Mouse (Mus musculus): ENCODE measurements around the gene Atp2b1. TPM values are rescaled to one million over a fixed set of nuclear protein-coding genes. Genes with fewer than 3 reads are reported as not detected.
A peak's percentile ranks its signal among the peaks of the same experiment; 100 is the strongest.

Gene Atp2b1
- polyA plus RNA-seq, 1 experiment, result 23.2 TPM

DNA sequence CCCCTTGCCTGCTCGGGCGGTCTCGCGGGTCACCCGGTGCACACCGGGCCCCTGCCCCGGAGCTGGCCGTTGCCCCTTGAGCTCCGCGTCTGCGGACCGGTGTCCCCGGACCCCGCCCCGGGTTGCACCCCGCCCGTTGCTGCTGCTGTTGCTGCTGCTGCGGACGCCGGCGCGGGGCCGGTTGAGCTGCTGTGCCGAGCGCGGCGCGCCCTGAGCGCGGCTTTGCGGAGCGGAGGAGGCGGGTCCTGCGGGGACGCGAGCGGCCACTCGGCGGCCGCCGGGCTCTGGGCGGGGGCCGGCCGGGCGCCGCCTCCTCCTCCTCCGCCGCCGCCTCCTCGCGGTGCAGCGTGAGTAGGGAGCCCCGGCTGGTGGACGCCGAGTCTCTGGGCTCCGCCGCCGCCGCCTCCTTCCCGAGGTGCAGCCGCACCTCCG, 620 bp downstream of the Atp2b1 start:
- WGBS, result under 1% methylated on average over 61 of the region's 62 CpGs
- TF ChIP-seq POLR2A (IDR thresholded peaks at IDR 0.05; ENCODE audit: borderline replicate concordance, extremely low read depth, low read depth, low read length) (peak; percentile 40), CTCF (IDR thresholded peaks at IDR 0.05; ENCODE audit: insufficient read depth, low read length) (no peak)
- peak overlapping the region; percentile 100 for H3K4me3 ChIP-seq (replicated peaks; ENCODE audit: extremely low read depth, low read depth, low read length)
- no peaks in the 10 kb centered on the region; the same call in none of the 2 replicates for H3K4me1 ChIP-seq (ENCODE audit: control insufficient read depth, insufficient read depth, low read length)
- DNase-seq, result peak; percentile 85

DNA sequence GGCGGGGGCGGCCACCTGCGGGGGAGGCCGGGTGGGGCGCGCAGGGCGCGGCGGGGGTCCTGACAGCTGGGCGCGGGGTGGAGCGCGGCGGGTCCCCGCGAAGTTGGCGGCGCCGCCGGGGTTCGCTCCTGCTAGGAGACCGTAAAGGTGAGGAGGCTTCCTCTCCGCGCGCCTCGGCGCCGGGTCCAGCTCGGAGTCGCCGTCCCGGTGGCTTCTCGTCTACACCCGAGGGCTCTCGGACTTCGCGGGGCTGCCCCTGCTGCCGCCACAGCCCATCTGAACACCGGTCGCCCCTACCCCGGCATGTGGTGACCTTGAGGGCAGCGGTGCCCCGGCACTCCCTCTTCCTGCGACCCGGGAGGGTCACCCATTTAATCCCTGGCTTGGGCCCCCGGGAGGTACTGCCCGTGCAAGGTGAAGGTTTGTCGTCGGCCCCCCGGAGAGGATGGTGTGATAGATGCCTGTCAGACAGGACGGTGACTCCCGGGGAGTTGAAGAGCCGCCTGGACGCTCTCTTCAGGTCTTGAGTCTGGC, 1.3 kb downstream of the Atp2b1 start:
- Histone ChIP-seq H3K4me3 (replicated peaks; ENCODE audit: extremely low read depth, low read depth, low read length) (peak overlapping the region; percentile 100), H3K4me1 (ENCODE audit: control insufficient read depth, insufficient read depth, low read length) (peaks cover under 1% of the 10 kb centered on the region)
- under 1% methylated on average over 46 of the region's 54 CpGs for WGBS
- TF ChIP-seq CTCF (IDR thresholded peaks at IDR 0.05; ENCODE audit: insufficient read depth, low read length) (no peak), POLR2A (IDR thresholded peaks at IDR 0.05; ENCODE audit: borderline replicate concordance, extremely low read depth, low read depth, low read length) (no peak)
- peak; percentile 69 for DNase-seq

DNA sequence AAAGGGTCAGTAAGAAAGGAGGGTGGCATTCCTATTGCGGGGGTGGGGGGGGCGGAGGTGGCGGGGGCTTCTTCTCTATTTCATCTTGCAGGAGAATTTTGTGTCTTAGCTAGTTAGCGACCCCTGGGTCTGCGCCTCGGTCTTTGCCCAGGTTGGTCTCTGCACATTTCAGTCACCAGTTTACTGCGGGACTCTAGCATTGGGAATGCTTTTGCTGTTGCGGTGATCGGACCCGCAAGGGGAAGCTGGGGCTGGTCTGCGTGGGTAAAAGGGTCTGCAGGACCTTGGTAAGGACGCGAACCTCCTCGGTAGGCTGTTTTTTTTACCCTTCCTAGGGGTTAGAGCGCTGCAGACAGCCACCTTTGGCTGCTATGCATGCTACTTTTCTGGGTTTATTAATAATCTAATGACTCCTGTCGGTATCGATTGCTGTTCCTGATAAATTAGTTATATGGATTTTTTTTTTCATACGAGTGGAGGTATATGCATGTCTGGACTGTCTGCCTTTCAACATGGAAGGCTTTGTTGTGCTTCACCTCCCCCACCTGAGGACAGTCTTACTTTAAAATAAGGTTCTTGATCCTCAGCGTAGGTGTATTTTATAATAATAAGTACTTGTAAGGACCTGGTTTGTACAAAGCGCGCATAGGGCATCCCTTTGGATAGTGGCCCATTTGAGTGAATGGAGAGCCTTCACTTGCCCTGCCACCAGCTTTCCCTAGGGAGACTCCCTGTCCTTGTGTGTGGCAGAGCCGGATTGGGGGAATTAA, 2.0 kb downstream of the Atp2b1 start:
- peak overlapping the region; percentile 100 for H3K4me3 ChIP-seq (replicated peaks; ENCODE audit: extremely low read depth, low read depth, low read length)
- no peak for DNase-seq
- WGBS, result 5% methylated on average over 22 of the region's 22 CpGs
- TF ChIP-seq POLR2A (IDR thresholded peaks at IDR 0.05; ENCODE audit: borderline replicate concordance, extremely low read depth, low read depth, low read length) (no peak), CTCF (IDR thresholded peaks at IDR 0.05; ENCODE audit: insufficient read depth, low read length) (no peak)
- peaks cover 5% of the 10 kb centered on the region for H3K4me1 ChIP-seq (ENCODE audit: control insufficient read depth, insufficient read depth, low read length)

DNA sequence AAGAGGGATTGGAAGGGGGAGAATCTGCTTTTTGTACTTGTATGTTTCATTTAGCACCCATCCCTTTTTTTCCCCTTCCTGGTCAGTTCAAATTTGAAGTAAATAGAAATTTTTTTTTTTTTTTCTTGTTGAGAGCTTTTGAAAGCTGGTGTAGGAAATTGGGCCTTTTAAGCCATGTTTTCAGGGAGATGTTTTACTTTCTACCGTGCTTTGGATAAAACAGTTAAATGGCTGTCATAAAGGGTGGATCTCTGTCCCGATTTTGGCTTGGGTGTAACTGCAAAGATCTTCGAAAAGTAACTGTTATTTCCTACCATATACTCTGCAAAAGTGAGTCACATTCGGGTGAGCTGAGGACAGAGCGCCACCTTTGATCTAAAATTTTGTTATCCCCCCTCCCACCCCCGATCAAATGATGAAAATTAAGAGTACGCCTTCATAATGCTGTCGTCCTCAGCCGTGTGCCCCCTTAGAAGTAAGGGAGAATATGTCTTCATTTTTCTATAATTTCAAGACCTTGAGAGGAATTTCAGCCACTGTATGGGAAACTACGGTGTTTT, 2.7 kb downstream of the Atp2b1 start:
- no peak for DNase-seq
- no peak for TF ChIP-seq CTCF (IDR thresholded peaks at IDR 0.05; ENCODE audit: insufficient read depth, low read length)
- TF ChIP-seq POLR2A (IDR thresholded peaks at IDR 0.05; ENCODE audit: borderline replicate concordance, extremely low read depth, low read depth, low read length), result no peak
- 42% methylated on average over 10 of the region's 10 CpGs for WGBS
- Histone ChIP-seq H3K4me1 (ENCODE audit: control insufficient read depth, insufficient read depth, low read length) (peaks cover 6% of the 10 kb centered on the region), H3K4me3 (replicated peaks; ENCODE audit: extremely low read depth, low read depth, low read length) (peak overlapping the region; percentile 100)

DNA sequence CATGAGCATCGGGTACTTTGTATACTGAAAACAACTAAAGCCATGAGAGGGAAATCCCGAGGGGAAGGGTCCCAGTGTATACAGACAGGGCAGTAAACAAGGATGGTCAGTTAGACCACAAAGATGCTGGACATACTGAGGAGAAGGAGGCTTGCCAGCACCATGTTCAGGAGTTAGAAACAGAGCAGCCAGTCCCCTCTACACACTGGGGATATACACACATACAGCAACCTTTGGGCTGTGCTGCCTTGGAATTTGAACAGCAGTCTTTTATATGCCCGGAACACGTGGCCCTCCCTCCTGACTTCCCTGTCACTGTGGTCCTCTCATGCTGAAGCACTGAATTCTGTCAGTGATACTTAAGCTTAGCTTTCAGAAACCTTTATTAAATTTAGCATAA, 10.9 kb downstream of the Atp2b1 start:
- DNase-seq, result no peak
- TF ChIP-seq CTCF (IDR thresholded peaks at IDR 0.05; ENCODE audit: insufficient read depth, low read length), result no peak
- no peak for TF ChIP-seq POLR2A (IDR thresholded peaks at IDR 0.05; ENCODE audit: borderline replicate concordance, extremely low read depth, low read depth, low read length)
- 49% methylated on average over 4 of the region's 4 CpGs for WGBS
- Histone ChIP-seq H3K4me1 (ENCODE audit: control insufficient read depth, insufficient read depth, low read length) (peaks cover 26% of the 10 kb centered on the region), H3K4me3 (replicated peaks; ENCODE audit: extremely low read depth, low read depth, low read length) (no peak overlapping the region)

DNA sequence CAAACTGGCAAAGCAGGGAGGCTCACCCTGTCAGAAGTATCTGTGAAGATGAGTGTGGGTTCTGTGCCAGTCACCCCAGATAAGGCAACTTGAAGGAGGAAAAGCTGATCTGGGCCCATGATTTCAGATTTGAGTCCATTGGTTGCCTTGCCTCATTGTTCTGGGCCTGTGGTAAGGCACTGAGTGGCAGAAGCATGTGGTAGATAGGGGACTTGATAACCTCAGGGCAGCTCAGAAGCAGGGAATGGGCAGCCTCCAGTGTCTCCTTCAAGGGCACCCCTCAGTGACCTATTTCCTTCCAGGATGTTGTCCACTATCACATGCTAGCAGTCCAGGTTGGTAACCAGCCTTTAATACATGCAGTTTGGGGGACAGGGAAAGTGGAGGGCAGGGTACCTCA, 12.8 kb downstream of the Atp2b1 start:
- peaks cover 19% of the 10 kb centered on the region for H3K4me1 ChIP-seq (ENCODE audit: control insufficient read depth, insufficient read depth, low read length)
- H3K4me3 ChIP-seq (replicated peaks; ENCODE audit: extremely low read depth, low read depth, low read length), result no peak overlapping the region
- DNase-seq, result no peak
- no peak for TF ChIP-seq CTCF (IDR thresholded peaks at IDR 0.05; ENCODE audit: insufficient read depth, low read length)
- no peak for TF ChIP-seq POLR2A (IDR thresholded peaks at IDR 0.05; ENCODE audit: borderline replicate concordance, extremely low read depth, low read depth, low read length)

DNA sequence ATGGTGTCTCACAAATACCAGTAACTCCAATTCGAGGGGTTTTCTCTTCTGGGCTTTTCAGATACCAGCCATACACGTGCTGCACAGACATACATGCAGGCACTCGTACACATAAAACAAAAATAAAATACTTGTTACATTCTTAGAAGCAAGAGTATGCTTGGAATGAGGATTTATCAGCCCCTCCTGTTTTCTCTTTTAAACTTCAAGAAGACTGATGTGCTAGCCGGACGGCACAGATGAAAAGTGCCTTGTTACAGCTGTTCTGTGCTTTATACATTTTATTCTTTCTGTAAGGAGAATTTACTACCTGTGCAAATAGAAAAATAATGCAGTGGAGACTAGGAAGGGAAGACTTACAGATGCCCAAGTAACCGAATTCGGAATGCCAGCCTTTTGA, 15.2 kb downstream of the Atp2b1 start:
- Histone ChIP-seq H3K4me3 (replicated peaks; ENCODE audit: extremely low read depth, low read depth, low read length) (no peak overlapping the region), H3K4me1 (ENCODE audit: control insufficient read depth, insufficient read depth, low read length) (peaks cover 15% of the 10 kb centered on the region)
- DNase-seq, result no peak
- 39% methylated on average over 7 of the region's 7 CpGs for WGBS
- TF ChIP-seq POLR2A (IDR thresholded peaks at IDR 0.05; ENCODE audit: borderline replicate concordance, extremely low read depth, low read depth, low read length) (no peak), CTCF (IDR thresholded peaks at IDR 0.05; ENCODE audit: insufficient read depth, low read length) (no peak)

DNA sequence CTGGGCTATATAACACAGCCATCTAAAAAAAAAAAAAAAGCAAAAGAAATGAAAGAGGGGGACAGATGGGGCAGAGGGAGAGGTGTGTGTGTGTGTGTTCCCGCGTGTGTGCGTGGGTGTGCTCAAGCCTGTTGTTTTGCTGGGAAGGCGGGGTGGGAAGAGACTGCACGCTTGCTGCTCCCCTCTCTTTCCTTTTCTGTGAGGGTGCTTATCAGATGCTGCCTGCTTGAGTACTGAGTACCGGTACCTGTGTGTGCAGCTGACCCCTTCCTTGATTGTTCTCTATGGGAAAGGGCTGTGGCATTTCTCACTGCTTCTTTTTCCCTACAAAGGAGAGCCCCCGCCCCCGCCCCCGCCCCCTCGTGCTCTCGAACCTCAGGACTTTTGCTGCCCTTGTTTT, 15.9 kb downstream of the Atp2b1 start:
- peaks cover 15% of the 10 kb centered on the region for H3K4me1 ChIP-seq (ENCODE audit: control insufficient read depth, insufficient read depth, low read length)
- TF ChIP-seq POLR2A (IDR thresholded peaks at IDR 0.05; ENCODE audit: borderline replicate concordance, extremely low read depth, low read depth, low read length) (no peak), CTCF (IDR thresholded peaks at IDR 0.05; ENCODE audit: insufficient read depth, low read length) (no peak)
- peak overlapping the region; percentile 33 for H3K4me3 ChIP-seq (replicated peaks; ENCODE audit: extremely low read depth, low read depth, low read length)
- WGBS, result 34% methylated on average over 11 of the region's 11 CpGs
- no peak for DNase-seq

DNA sequence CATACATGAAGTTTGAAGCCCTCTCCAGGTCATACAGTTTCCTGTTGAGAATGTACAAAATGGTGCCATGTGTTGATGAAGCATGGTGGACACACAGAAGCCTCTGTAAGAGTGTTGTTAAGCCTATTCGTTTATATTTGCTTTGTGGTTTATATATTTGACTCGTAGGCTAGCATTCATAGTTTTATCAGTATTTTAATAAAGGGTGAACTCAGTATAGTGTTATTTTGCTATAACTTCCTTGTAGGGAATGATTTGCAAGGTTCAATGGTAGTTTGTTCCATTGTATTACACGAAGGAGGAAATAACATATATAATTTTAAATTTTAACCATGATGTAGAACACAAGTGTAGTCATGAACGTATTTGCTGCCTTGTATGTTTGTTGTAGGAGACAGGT, 25.9 kb downstream of the Atp2b1 start:
- Histone ChIP-seq H3K4me1 (ENCODE audit: control insufficient read depth, insufficient read depth, low read length) (peaks cover 12% of the 10 kb centered on the region), H3K4me3 (replicated peaks; ENCODE audit: extremely low read depth, low read depth, low read length) (no peak overlapping the region)
- TF ChIP-seq POLR2A (IDR thresholded peaks at IDR 0.05; ENCODE audit: borderline replicate concordance, extremely low read depth, low read depth, low read length), result no peak
- TF ChIP-seq CTCF (IDR thresholded peaks at IDR 0.05; ENCODE audit: insufficient read depth, low read length), result no peak
- WGBS, result 71% methylated on average over 4 of the region's 4 CpGs
- no peak for DNase-seq

DNA sequence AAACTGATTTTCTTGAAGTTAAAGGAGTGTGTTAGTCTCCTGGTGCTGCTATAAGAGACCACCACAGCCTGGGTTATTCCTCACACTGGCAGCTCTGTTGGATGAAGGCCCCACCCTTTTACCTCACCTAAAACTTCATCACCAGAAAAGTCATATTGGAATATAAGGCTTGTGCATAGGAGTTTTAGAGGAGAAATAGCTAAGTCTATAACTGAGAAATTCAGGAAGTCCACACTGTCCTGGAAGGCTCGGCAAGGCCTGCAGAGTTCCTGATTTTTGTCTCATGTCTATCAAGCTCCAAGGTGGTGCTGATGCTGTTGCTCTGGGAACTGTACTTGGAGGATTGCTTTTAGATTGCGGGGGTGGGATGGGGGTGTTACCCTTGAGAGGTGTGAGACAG, 26.6 kb downstream of the Atp2b1 start:
- no peak for DNase-seq
- TF ChIP-seq CTCF (IDR thresholded peaks at IDR 0.05; ENCODE audit: insufficient read depth, low read length), result no peak
- TF ChIP-seq POLR2A (IDR thresholded peaks at IDR 0.05; ENCODE audit: borderline replicate concordance, extremely low read depth, low read depth, low read length), result no peak
- Histone ChIP-seq H3K4me1 (ENCODE audit: control insufficient read depth, insufficient read depth, low read length) (peaks cover 16% of the 10 kb centered on the region), H3K4me3 (replicated peaks; ENCODE audit: extremely low read depth, low read depth, low read length) (no peak overlapping the region)
- 75% methylated on average over 2 of the region's 2 CpGs for WGBS
